In the genomic region with DNA sequence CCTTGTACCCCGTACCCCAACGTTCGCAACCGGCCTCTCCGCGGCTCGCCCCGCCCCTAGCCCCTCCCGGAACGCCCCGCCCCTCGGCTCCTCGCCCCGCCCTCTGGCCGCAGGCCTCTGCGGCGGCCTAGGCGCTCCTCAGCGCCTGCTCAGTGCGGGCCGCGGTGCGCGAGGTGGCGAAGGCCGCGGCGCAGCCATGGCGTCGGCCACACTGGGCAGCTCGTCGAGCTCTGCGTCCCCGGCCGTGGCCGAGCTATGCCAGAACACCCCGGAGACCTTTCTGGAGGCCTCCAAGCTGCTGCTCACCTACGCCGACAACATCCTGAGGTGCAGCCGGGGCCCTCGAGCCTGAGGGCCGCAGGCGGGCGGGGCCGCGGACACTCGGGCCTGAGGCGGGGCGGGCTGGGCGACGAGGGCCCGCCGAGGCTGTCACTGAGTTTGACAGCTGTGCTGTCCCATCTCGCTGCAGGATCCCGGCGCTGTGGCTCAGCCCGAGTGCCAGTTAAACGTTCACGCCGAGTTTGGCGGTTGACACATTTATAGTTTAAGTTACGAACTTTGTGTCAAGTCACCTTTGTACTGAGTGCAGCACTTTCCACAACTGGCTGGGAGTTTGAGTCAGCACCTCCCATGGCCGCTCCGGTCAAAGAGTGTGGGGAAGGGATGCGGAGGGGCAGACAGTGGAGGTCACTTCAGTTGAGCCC, we compare ENCODE assay signal across 8 mouse cellular contexts. TPM values are rescaled to one million over a fixed set of nuclear protein-coding genes. Genes with fewer than 3 reads are reported as not detected.
DNase-seq lines count a peak whose midpoint lies in the region; ATAC-seq lines count a peak whose summit lies in the region.

A gene (plus strand): TSS at position 110 of the 704 bp plus-strand sequence.
A gene (minus strand): TSS at position 638 of the 704 bp plus-strand sequence.

- WGBS in forebrain, embryonic 11.5 days: 1% methylated on average over 65 of the region's 65 CpGs
- WGBS in heart, embryonic 15.5 days: under 1% methylated on average over 65 of the region's 65 CpGs
- under 1% methylated on average over 65 of the region's 65 CpGs for WGBS in liver, embryonic 15.5 days (ENCODE audit: insufficient replicate concordance)
- WGBS in neural tube, embryonic 11.5 days: 1% methylated on average over 53 of the region's 65 CpGs
- under 1% methylated on average over 65 of the region's 65 CpGs for WGBS in stomach, embryonic 16.5 days

- DNase-seq in c-Kit-positive CD71-positive TER-119-negative erythroid progenitor cells, embryonic 14.5 days (ENCODE audit: low read depth): peak; percentile 60
- peak; percentile 94 for DNase-seq in forebrain, embryonic 11.5 days (ENCODE audit: low spot score)
- peak; percentile 88 to 93 for DNase-seq in kidney, postnatal 25 days
- peak; percentile 89 for DNase-seq in neural tube, embryonic 11.5 days (ENCODE audit: low spot score)

- H3K27ac ChIP-seq in forebrain, embryonic 11.5 days (ENCODE audit: low read depth, low read length): peak within 1 kb of the TSS; percentile 68; the same call in 1 of the 2 replicates
- peak within 1 kb of the TSS; percentile 91 for H3K27ac ChIP-seq in heart, embryonic 15.5 days
- H3K27ac ChIP-seq in liver, embryonic 15.5 days (replicated peaks): peak within 1 kb of the TSS; percentile 94
- peak within 1 kb of the TSS; percentile 75 for H3K27ac ChIP-seq in neural tube, embryonic 11.5 days (ENCODE audit: low read depth, low read length)
- H3K27ac ChIP-seq in stomach, embryonic 16.5 days (ENCODE audit: low read length): peak within 1 kb of the TSS; percentile 89

- peak; percentile 83 for ATAC-seq in CD4-positive, CD25-positive, alpha-beta regulatory T cell, adult 4 months
- peak; percentile 99 for ATAC-seq in forebrain, embryonic 11.5 days (replicated peaks; ENCODE audit: low FRiP score)
- ATAC-seq in heart, embryonic 15.5 days (replicated peaks; ENCODE audit: insufficient number of reproducible peaks, insufficient read depth, low FRiP score, low read depth): peak; percentile 99
- peak; percentile 97 for ATAC-seq in liver, embryonic 15.5 days (ENCODE audit: insufficient read depth)
- ATAC-seq in neural tube, embryonic 11.5 days (ENCODE audit: insufficient read depth, low FRiP score, low TSS enrichment): peak; percentile 99
- ATAC-seq in stomach, embryonic 16.5 days (ENCODE audit: insufficient read depth, low FRiP score): peak; percentile 99

- H3K4me2 ChIP-seq in forebrain, embryonic 11.5 days (ENCODE audit: low read depth, low read length, severe bottlenecking): peak within 1 kb of the TSS; percentile 87
- peak within 1 kb of the TSS; percentile 70 for H3K4me2 ChIP-seq in heart, embryonic 15.5 days
- H3K4me2 ChIP-seq in liver, embryonic 15.5 days: peak within 1 kb of the TSS; percentile 81
- peak within 1 kb of the TSS; percentile 78 for H3K4me2 ChIP-seq in neural tube, embryonic 11.5 days (ENCODE audit: low read depth)
- H3K4me2 ChIP-seq in stomach, embryonic 16.5 days (ENCODE audit: low read depth, low read length): peak within 1 kb of the TSS; percentile 85

- H3K9me3 ChIP-seq in forebrain, embryonic 11.5 days (ENCODE audit: control insufficient read depth, low read length): no peaks in the 10 kb centered on the region
- no peaks in the 10 kb centered on the region for H3K9me3 ChIP-seq in heart, embryonic 15.5 days (replicated peaks)
- no peaks in the 10 kb centered on the region for H3K9me3 ChIP-seq in liver, embryonic 15.5 days (replicated peaks)
- H3K9me3 ChIP-seq in neural tube, embryonic 11.5 days (ENCODE audit: control insufficient read depth, low read length): no peaks in the 10 kb centered on the region
- H3K9me3 ChIP-seq in stomach, embryonic 16.5 days (replicated peaks; ENCODE audit: control insufficient read depth, low read length): no peaks in the 10 kb centered on the region

- H3K4me1 ChIP-seq in forebrain, embryonic 11.5 days (replicated peaks; ENCODE audit: control insufficient read depth, insufficient read depth, low read length): no peaks in the 10 kb centered on the region
- H3K4me1 ChIP-seq in heart, embryonic 15.5 days (replicated peaks): peaks cover 16% of the 10 kb centered on the region
- H3K4me1 ChIP-seq in liver, embryonic 15.5 days (replicated peaks): peaks cover 65% of the 10 kb centered on the region
- H3K4me1 ChIP-seq in neural tube, embryonic 11.5 days (ENCODE audit: control insufficient read depth, insufficient read depth, low read length): no peaks in the 10 kb centered on the region
- peaks cover 17% of the 10 kb centered on the region; the same call in 1 of the 2 replicates for H3K4me1 ChIP-seq in stomach, embryonic 16.5 days (ENCODE audit: control insufficient read depth, insufficient read depth, low read length)

- peak within 1 kb of the TSS; percentile 93 for H3K9ac ChIP-seq in forebrain, embryonic 11.5 days (ENCODE audit: low read length)
- H3K9ac ChIP-seq in heart, embryonic 15.5 days: peak within 1 kb of the TSS; percentile 92
- peak within 1 kb of the TSS; percentile 91 for H3K9ac ChIP-seq in liver, embryonic 15.5 days
- peak within 1 kb of the TSS; percentile 92 for H3K9ac ChIP-seq in neural tube, embryonic 11.5 days (ENCODE audit: low read length)
- peak within 1 kb of the TSS; percentile 97 for H3K9ac ChIP-seq in stomach, embryonic 16.5 days (ENCODE audit: low read length)

- H3K27me3 ChIP-seq in forebrain, embryonic 11.5 days (ENCODE audit: control insufficient read depth, insufficient read depth, low read length): no peaks in the 10 kb centered on the region
- H3K27me3 ChIP-seq in heart, embryonic 15.5 days: no peaks in the 10 kb centered on the region
- no peaks in the 10 kb centered on the region for H3K27me3 ChIP-seq in liver, embryonic 15.5 days
- H3K27me3 ChIP-seq in neural tube, embryonic 11.5 days (ENCODE audit: control insufficient read depth, insufficient read depth, low read length): no peaks in the 10 kb centered on the region
- H3K27me3 ChIP-seq in stomach, embryonic 16.5 days (ENCODE audit: control insufficient read depth, insufficient read depth, low read length): no peaks in the 10 kb centered on the region

- no peaks in the 10 kb centered on the region for H3K36me3 ChIP-seq in forebrain, embryonic 11.5 days (ENCODE audit: control insufficient read depth, insufficient read depth, low read length)
- H3K36me3 ChIP-seq in heart, embryonic 15.5 days: no peaks in the 10 kb centered on the region
- no peaks in the 10 kb centered on the region for H3K36me3 ChIP-seq in liver, embryonic 15.5 days (replicated peaks)
- no peaks in the 10 kb centered on the region for H3K36me3 ChIP-seq in neural tube, embryonic 11.5 days (ENCODE audit: control insufficient read depth, insufficient read depth, low read length)
- H3K36me3 ChIP-seq in stomach, embryonic 16.5 days (ENCODE audit: control insufficient read depth, insufficient read depth, low read length): no peaks in the 10 kb centered on the region

- H3K4me3 ChIP-seq in forebrain, embryonic 11.5 days (ENCODE audit: low read depth, low read length): peak within 1 kb of the TSS; percentile 56
- peak within 1 kb of the TSS; percentile 74 for H3K4me3 ChIP-seq in heart, embryonic 15.5 days
- peak within 1 kb of the TSS; percentile 79 for H3K4me3 ChIP-seq in liver, embryonic 15.5 days (replicated peaks)
- H3K4me3 ChIP-seq in neural tube, embryonic 11.5 days (ENCODE audit: low read depth, low read length): peak within 1 kb of the TSS; percentile 65
- H3K4me3 ChIP-seq in stomach, embryonic 16.5 days (replicated peaks; ENCODE audit: low read length): peak within 1 kb of the TSS; percentile 80

RNA-seq across cellular contexts. Expression of the first gene that starts in this region (rescaled TPM):
- 10 to 100 TPM; 86.1 to 92.0 TPM for polyA plus RNA-seq in CD4-positive, CD25-positive, alpha-beta regulatory T cell, adult 4 months (2017; shearing (Covaris generic))
- polyA plus RNA-seq in forebrain, embryonic 11.5 days (2014; fragmentation: Nextera tagmentation; extraction: Ambion mirVana): 24.0 and 25.9 TPM in 2 replicates
- 23.7 and 27.4 TPM in 2 replicates for polyA plus RNA-seq in heart, embryonic 15.5 days (2015; fragmentation: Nextera tagmentation; extraction: Ambion mirVana)
- 18.7 and 20.4 TPM in 2 replicates for polyA plus RNA-seq in liver, embryonic 15.5 days (2015; fragmentation: Nextera tagmentation; extraction: Ambion mirVana)
- polyA plus RNA-seq in neural tube, embryonic 11.5 days (2014; fragmentation: Nextera tagmentation; extraction: Ambion mirVana): 20.1 and 21.6 TPM in 2 replicates
- polyA plus RNA-seq in stomach, embryonic 16.5 days (2015; fragmentation: Nextera tagmentation; extraction: Ambion mirVana): 40.8 and 44.9 TPM in 2 replicates

RNA-seq across cellular contexts. Expression of the second gene that starts in this region (rescaled TPM):
- polyA plus RNA-seq in CD4-positive, CD25-positive, alpha-beta regulatory T cell, adult 4 months (2017; shearing (Covaris generic)): 1 to 10 TPM; 4.8 to 9.5 TPM
- polyA plus RNA-seq in forebrain, embryonic 11.5 days (2014; fragmentation: Nextera tagmentation; extraction: Ambion mirVana): 1.1 and 2.3 TPM in 2 replicates
- 2.8 and 2.9 TPM in 2 replicates for polyA plus RNA-seq in heart, embryonic 15.5 days (2015; fragmentation: Nextera tagmentation; extraction: Ambion mirVana)
- 1.9 and 2.0 TPM in 2 replicates for polyA plus RNA-seq in liver, embryonic 15.5 days (2015; fragmentation: Nextera tagmentation; extraction: Ambion mirVana)
- polyA plus RNA-seq in neural tube, embryonic 11.5 days (2014; fragmentation: Nextera tagmentation; extraction: Ambion mirVana): 0.90 and 0.92 TPM in 2 replicates
- polyA plus RNA-seq in stomach, embryonic 16.5 days (2015; fragmentation: Nextera tagmentation; extraction: Ambion mirVana): 4.2 and 4.3 TPM in 2 replicates

Comparison
In these comparisons a context has a peak if more than half of its experiments do, and no peak if none do; other contexts are left out.
1. Peak in every context shown above with its lines: DNase-seq, ATAC-seq, H3K4me3 ChIP-seq and H3K27ac ChIP-seq.